Mouse (Mus musculus) liver, adult 2 months (tissue): ENCODE results near the gene Zfp831.

Source experiments
- CTCF ChIP-seq: fragments of 200-500 bp; IDR thresholded peaks from 2 replicates; pipeline ENCODE4 v1.5.1; 2011; ENCODE audit warnings: low read depth, low read length, control low read depth
- POLR2A ChIP-seq: fragments of 200-500 bp; IDR thresholded peaks from 2 replicates; pipeline ENCODE4 v1.6.1; 2011; ENCODE audit warnings: low read length, control low read depth; ENCODE audit not compliant: insufficient read depth; ENCODE audit errors: extremely low read depth

- TF ChIP-seq CTCF (no peak), POLR2A (no peak)
Measured at GRCm38 (mm10) chr2:174659874-174660273, 16.5 kb downstream of the Zfp831 start.
